Mouse (Mus musculus) liver, embryonic 13.5 days (tissue): ENCODE data around the gene Bicc1. TPM values are rescaled to one million over a fixed set of nuclear protein-coding genes. Genes with fewer than 3 reads are reported as not detected.

Experiments used
- ATAC-seq: fragments of 200-750 bp; cut with Nextera tagmentation; 2 replicates; pipeline ENCODE4 v1.8.0; 2017; ENCODE audit warnings: low read depth, mild to moderate bottlenecking, moderate number of reproducible peaks, moderate library complexity
- DNase-seq: peaks from one replicate; pipeline ENCODE4 v3.0.0; 2022
- H3K27ac ChIP-seq: fragments of 300-500 bp; sonication (generic); 2 replicates; pipeline ENCODE4 v1.5.1; 2015; ENCODE audit warnings: moderate library complexity, mild to moderate bottlenecking, inconsistent platforms
- H3K27me3 ChIP-seq: fragments of 300-500 bp; sonication (generic); 2 replicates; pipeline ENCODE4 v1.6.1; 2015; ENCODE audit warnings: mild to moderate bottlenecking, inconsistent platforms
- H3K36me3 ChIP-seq: fragments of 300-500 bp; sonication (generic); 2 replicates; pipeline ENCODE4 v1.6.1; 2015; ENCODE audit warnings: mild to moderate bottlenecking, inconsistent platforms
- H3K4me1 ChIP-seq: fragments of 300-500 bp; sonication (generic); replicated peaks from 2 replicates; pipeline ENCODE4 v1.6.1; 2015; ENCODE audit warnings: inconsistent platforms
- H3K4me2 ChIP-seq: fragments of 300-500 bp; sonication (generic); 2 replicates; pipeline ENCODE4 v1.6.1; 2015; ENCODE audit warnings: inconsistent platforms, mild to moderate bottlenecking, moderate library complexity
- H3K4me3 ChIP-seq: fragments of 300-500 bp; sonication (generic); replicated peaks from 2 replicates; pipeline ENCODE4 v1.5.1; 2015; ENCODE audit warnings: mild to moderate bottlenecking, inconsistent platforms
- H3K9ac ChIP-seq: fragments of 300-500 bp; sonication (generic); 2 replicates; pipeline ENCODE4 v1.6.1; 2015; ENCODE audit warnings: mild to moderate bottlenecking, inconsistent platforms
- H3K9me3 ChIP-seq: fragments of 300-500 bp; sonication (generic); replicated peaks from 2 replicates; pipeline ENCODE4 v1.6.1; 2016; ENCODE audit warnings: inconsistent platforms
- WGBS: fragments of 180-500 bp; shearing (Covaris S2); methylation state at CpG from one replicate; pipeline ENCODE4 v1.1.7; 2015; ENCODE audit not compliant: insufficient replicate concordance; 5-methylcytosine and 5-hydroxymethylcytosine counted together
- polyA plus RNA-seq: library from polyadenylated mRNA; unstranded; fragments of >200 nt; fragmentation: Nextera tagmentation; extraction: Ambion mirVana; gene quantifications from 2 replicates; pipeline ENCODE4 v1.2.1, GENCODE M21; 2015

Gene Bicc1
- polyA plus RNA-seq, 1 experiment from 2014 or later: 2.6 TPM

DNA sequence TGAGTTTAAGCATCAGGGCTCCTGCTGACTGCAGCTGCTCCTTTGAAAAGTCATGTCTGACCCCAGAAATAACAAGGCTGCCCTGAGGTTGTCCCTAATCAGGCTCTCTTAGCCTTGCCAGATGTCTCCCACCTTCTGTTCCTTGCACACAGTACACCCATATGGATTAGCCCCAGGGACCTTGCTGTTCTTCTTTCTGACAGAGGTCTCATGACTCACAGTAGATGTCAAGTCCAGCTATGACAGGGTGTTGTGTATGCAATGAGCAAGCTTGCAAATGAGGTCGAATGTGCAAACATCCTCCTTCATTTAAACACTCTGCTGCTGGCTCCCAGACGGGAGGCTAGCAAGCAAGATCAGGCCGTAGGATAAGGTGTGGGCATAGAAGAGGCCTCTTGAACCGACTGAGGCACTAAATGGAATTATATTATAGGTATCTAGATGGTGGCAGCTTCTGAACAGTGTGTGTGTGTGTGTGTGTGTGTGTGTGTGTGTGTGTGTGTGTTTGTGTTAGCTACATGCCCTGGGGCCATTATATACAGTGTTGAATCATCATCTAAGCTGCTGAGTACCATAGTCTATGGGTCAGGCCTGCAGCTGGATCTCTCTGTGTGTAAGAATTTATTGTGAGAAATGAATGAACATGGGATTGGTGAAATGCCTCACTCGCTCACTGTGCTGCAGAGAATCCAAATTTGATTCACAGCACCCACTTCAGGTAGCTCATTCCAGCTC is 256.6 kb downstream of the Bicc1 start:
- DNase-seq (no peak), ATAC-seq (no peak)
- Histone ChIP-seq H3K4me3 (no peak overlapping the region), H3K36me3 (no peaks in the 10 kb centered on the region), H3K4me2 (no peak overlapping the region), H3K4me1 (no peaks in the 10 kb centered on the region), H3K9ac (no peak overlapping the region), H3K9me3 (no peaks in the 10 kb centered on the region; the same call in 1 of the 2 replicates), H3K27ac (no peak overlapping the region), H3K27me3 (no peaks in the 10 kb centered on the region)
- WGBS: 47% methylated on average over 5 of the region's 5 CpGs

DNA sequence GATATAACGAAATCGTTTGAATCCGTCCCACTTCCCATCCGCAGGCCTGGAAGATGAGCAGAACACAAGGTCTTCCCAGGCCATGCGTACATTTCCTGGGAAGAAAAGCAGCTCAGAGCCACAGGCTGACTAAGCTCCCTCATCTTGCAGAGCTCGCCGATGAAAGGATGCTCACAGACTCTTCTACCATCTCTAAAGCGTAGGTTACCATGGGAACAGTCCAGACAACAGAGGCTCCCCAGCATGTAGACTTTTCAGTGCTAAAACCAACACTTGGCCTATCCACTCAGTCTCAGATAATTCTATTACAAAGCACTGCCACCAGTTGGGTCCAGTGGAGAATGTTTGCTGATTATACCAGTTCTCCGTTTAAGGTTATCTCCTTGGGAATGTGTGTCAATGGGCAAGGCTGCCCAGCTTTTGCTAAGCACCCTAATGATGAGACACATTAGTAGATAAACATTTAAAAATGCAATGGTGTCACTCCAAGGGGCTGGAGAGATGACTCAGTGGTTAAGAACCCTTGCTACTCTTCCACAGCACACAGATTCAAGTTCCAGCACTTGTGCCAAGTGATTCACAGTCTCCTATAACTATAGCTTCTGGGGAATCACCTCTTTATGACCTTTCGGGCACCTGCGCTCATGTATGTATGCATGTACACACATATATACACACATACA is 258.2 kb downstream of the Bicc1 start:
- Histone ChIP-seq H3K9me3 (0 out of 2 replicates have a peak, but pooled peaks cover 2% of the 10 kb centered on the region), H3K36me3 (no peaks in the 10 kb centered on the region), H3K4me3 (no peak overlapping the region), H3K4me2 (no peak overlapping the region), H3K4me1 (no peaks in the 10 kb centered on the region), H3K27ac (no peak overlapping the region), H3K9ac (no peak overlapping the region), H3K27me3 (no peaks in the 10 kb centered on the region)
- no peak for DNase-seq
- WGBS: 69% methylated on average over 11 of the region's 11 CpGs
- ATAC-seq: no peak

DNA sequence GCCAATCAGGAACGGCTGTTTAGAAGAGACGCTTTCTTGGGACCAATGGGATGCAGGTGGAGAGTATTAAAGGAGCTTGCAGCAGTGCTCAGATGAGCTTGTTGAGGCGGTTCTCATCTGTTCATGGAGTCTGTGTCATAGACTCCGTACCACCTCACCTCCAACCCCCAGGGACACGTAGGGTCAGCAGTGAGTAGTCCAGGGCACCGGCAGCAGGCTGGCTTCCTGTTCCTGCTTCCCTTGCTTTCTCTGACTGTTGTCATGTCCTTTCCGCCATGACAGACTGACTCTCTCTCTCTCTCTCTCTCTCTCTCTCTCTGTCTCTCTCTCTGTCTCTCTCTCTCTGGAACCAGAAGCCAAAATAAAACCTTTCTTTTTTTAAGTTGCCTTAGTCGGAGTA is 263.6 kb downstream of the Bicc1 start:
- 0 out of 2 replicates have a peak, but pooled peaks cover 4% of the 10 kb centered on the region for H3K9me3 ChIP-seq
- no peak overlapping the region for H3K27ac ChIP-seq
- WGBS: 66% methylated on average over 8 of the region's 8 CpGs
- ATAC-seq (no peak), DNase-seq (no peak)
- no peaks in the 10 kb centered on the region for H3K4me1 ChIP-seq
- H3K36me3 ChIP-seq: no peaks in the 10 kb centered on the region
- H3K4me3 ChIP-seq: no peak overlapping the region
- H3K4me2 ChIP-seq: no peak overlapping the region
- H3K9ac ChIP-seq: no peak overlapping the region
- H3K27me3 ChIP-seq: no peaks in the 10 kb centered on the region

GRCm38 (mm10) chr10:70878046-70878445 is 281.5 kb downstream of the Bicc1 start:
- H3K27me3 ChIP-seq: no peaks in the 10 kb centered on the region
- 0 out of 2 replicates have a peak, but pooled peaks cover 3% of the 10 kb centered on the region for H3K9me3 ChIP-seq
- no peak overlapping the region for H3K9ac ChIP-seq
- ATAC-seq: no peak
- no peaks in the 10 kb centered on the region for H3K4me1 ChIP-seq
- no peak overlapping the region for H3K27ac ChIP-seq
- DNase-seq: no peak
- no peaks in the 10 kb centered on the region for H3K36me3 ChIP-seq
- H3K4me2 ChIP-seq: no peak overlapping the region
- WGBS: 13% methylated on average over 1 of the region's 1 CpGs
- no peak overlapping the region for H3K4me3 ChIP-seq

DNA sequence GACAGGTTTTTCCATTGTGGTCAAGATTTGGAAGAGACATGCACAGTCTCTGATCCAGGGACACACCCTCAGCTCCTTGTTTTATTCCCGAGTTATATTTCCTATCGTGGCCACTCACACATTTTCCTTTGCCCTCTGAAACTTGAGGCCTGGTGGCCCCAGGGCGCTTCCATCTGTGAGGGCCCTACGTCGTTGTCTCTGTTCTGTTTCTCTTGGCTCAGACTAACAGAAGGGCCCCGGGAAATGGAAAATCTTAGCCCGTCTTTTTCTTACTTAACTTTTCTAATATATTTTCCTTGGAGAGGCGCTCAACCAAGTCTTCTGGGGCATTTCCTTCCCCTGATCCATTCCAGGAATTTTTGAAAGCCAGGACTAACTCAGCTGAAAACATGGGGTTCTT is 281.9 kb downstream of the Bicc1 start:
- no peaks in the 10 kb centered on the region for H3K36me3 ChIP-seq
- no peak overlapping the region for H3K27ac ChIP-seq
- H3K4me3 ChIP-seq: no peak overlapping the region
- no peak overlapping the region for H3K9ac ChIP-seq
- ATAC-seq (no peak), DNase-seq (no peak)
- 61% methylated on average over 8 of the region's 8 CpGs for WGBS
- no peaks in the 10 kb centered on the region for H3K4me1 ChIP-seq
- no peaks in the 10 kb centered on the region for H3K27me3 ChIP-seq
- 0 out of 2 replicates have a peak, but pooled peaks cover 3% of the 10 kb centered on the region for H3K9me3 ChIP-seq
- no peak overlapping the region for H3K4me2 ChIP-seq

GRCm38 (mm10) chr10:70876522-70876921 is 283.0 kb downstream of the Bicc1 start:
- H3K4me3 ChIP-seq: no peak overlapping the region
- H3K27ac ChIP-seq: no peak overlapping the region
- H3K36me3 ChIP-seq: no peaks in the 10 kb centered on the region
- no peaks in the 10 kb centered on the region for H3K4me1 ChIP-seq
- no peak for ATAC-seq
- no peak overlapping the region for H3K9ac ChIP-seq
- 0 out of 2 replicates have a peak, but pooled peaks cover 5% of the 10 kb centered on the region for H3K9me3 ChIP-seq
- 65% methylated on average over 9 of the region's 9 CpGs for WGBS
- no peak overlapping the region for H3K4me2 ChIP-seq
- DNase-seq: no peak
- no peaks in the 10 kb centered on the region for H3K27me3 ChIP-seq

DNA sequence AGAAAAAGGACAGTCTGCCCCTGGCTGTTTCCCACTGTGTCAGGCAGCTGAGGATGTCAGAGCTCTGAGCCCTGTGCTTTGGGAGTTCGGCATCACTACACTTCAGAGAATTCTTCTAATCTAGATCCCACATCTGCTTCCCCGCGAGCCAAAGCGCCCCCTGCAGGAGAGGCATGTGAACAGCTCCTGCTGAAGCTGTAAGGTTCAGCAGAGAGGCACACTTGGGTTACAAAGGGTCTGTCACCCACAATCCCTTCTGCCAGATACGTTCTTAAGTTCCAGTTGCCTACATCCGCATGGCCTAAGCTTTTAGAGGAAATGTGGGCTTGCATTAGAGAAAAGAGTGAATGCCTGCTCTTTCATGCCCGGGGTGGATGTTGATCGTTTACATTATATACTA is 283.4 kb downstream of the Bicc1 start:
- Histone ChIP-seq H3K9me3 (0 out of 2 replicates have a peak, but pooled peaks cover 5% of the 10 kb centered on the region), H3K9ac (no peak overlapping the region), H3K27ac (no peak overlapping the region), H3K36me3 (no peaks in the 10 kb centered on the region), H3K4me1 (no peaks in the 10 kb centered on the region), H3K27me3 (no peaks in the 10 kb centered on the region), H3K4me3 (no peak overlapping the region), H3K4me2 (no peak overlapping the region)
- ATAC-seq: no peak
- DNase-seq: no peak
- WGBS: 52% methylated on average over 8 of the region's 8 CpGs

DNA sequence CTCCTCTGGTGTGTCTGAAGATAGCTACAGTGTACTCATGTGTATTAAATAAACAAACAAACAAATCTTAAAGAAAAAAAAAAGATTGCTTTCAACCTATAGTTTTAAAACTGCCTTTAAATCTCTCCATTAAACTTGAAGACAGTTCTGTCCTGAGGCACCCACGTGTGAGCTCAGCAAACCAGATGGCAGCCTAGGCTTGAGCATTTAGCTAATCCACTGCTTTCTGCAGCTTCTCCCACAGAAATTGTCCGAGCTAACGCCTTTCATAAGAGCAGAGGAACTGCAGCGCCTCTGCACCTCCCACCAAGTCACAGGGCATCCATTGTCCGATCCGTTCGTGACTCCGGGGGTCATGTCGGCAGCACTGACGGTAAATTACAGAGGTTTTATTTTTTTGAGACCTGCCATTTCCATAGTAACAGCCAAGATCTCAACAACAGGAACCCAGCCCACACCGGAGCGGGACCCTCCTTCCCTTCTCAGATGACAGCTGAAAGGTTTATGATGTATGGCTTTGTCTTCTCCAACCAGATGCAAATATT is 284.4 kb downstream of the Bicc1 start:
- no peak overlapping the region for H3K4me3 ChIP-seq
- no peaks in the 10 kb centered on the region for H3K27me3 ChIP-seq
- ATAC-seq (no peak), DNase-seq (no peak)
- H3K4me2 ChIP-seq: no peak overlapping the region
- no peaks in the 10 kb centered on the region for H3K4me1 ChIP-seq
- H3K9ac ChIP-seq: no peak overlapping the region
- H3K27ac ChIP-seq: no peak overlapping the region
- H3K9me3 ChIP-seq: 0 out of 2 replicates have a peak, but pooled peaks cover 5% of the 10 kb centered on the region
- WGBS: 69% methylated on average over 12 of the region's 12 CpGs
- no peaks in the 10 kb centered on the region for H3K36me3 ChIP-seq

Other genes with a start within 250 kb of the Bicc1 start
- 54.8 and 65.0 TPM in 2 replicates for gene Tfam, start 78.6 kb upstream of the Bicc1 start, polyA plus RNA-seq
- gene Ube2d1, start 125.6 kb upstream of the Bicc1 start, polyA plus RNA-seq: 7.8 and 9.8 TPM in 2 replicates
- gene Cisd1, start 185.3 kb upstream of the Bicc1 start, polyA plus RNA-seq: 101 and 103 TPM in 2 replicates
- gene Ipmk, start 188.1 kb upstream of the Bicc1 start, polyA plus RNA-seq: 8.3 and 11.2 TPM in 2 replicates